Mouse (Mus musculus) left cerebral cortex, postnatal 14 days (tissue): ENCODE measurements around the gene Nelfe. TPM values are rescaled to one million over a fixed set of nuclear protein-coding genes. Genes with fewer than 3 reads are reported as not detected.
"Not testable (repeated sequence)": the region's sequence is repeated elsewhere in the genome, so short reads cannot be mapped to it uniquely, and the experiment has no call there.

Experiments
- DNase-seq, 2 experiments: peaks; one replicate each; pipeline ENCODE4 v3.0.0; 2021 to 2022; ENCODE audit warnings: low spot score in 2 of 2, mixed read lengths in 1 of 2
- intact Hi-C: fragments of 180-260 bp; cut with DNase I; formaldehyde crosslinking; loops from one replicate; pipeline ENCODE4 v1.15.1; 2025
- long read RNA-seq, 2 experiments: library from polyadenylated mRNA; stranded (forward); transcript quantifications; one replicate each; pipeline ENCODE4 v2.0.0; 2021
- total RNA-seq, 2 experiments: library from RNA; stranded (reverse); gene quantifications; 2 replicates each; pipeline ENCODE4 v1.2.3; 2021

Nelfe gene
- 10 to 100 TPM; 29.1 to 30.5 TPM for total RNA-seq
- long read RNA-seq, experiment 1, transcript Nelfe-204 (11 exons, 1,399 nt) = minor isoform, 10 of 34 reads
- long read RNA-seq, experiment 1, transcript Nelfe-202 (11 exons, 1,381 nt) = minor isoform, 8 of 34 reads
- long read RNA-seq, experiment 1, transcript Nelfe-201 (11 exons, 1,607 nt) = major isoform, 13 of 34 reads
- long read RNA-seq, experiment 1, partial matches to known transcripts = 1 of 34 reads
- long read RNA-seq, experiment 1, other reads (novel, unspliced or antisense) = 2 of 34 reads
- long read RNA-seq, experiment 2, transcript Nelfe-201 (11 exons, 1,607 nt) = major isoform, 6 of 18 reads
- long read RNA-seq, experiment 2, partial matches to known transcripts = 3 of 18 reads
- long read RNA-seq, experiment 2, other reads (novel, unspliced or antisense) = 2 of 18 reads

- intact Hi-C loops = loop anchor here (2.0 to 5.0 kb wide), 3 partner anchors 13 to 132 kb away; partner anchors contain the start of genes Dxo, Lsm2 and Stk19
- peak; percentile 98 for DNase-seq
Observed at GRCm38 (mm10) chr17:34849722-34850516, at the start of gene Nelfe, which contains the start of gene Skiv2l. Nelfe (plus strand) TSS chr17:34850391. Skiv2l (minus strand) TSS chr17:34850210.

GRCm38 (mm10) chr17:34800781-34801305 lies 49.3 kb upstream of the Nelfe start:
- intact Hi-C loops = loop anchor here (10.0 kb wide), 1 partner anchor 146 kb away; no protein-coding TSS in a partner anchor
- not testable (repeated sequence) for DNase-seq

- intact Hi-C loops = loop anchor here (10.0 kb wide), 1 partner anchor 148 kb away; no protein-coding TSS in a partner anchor
- not testable (repeated sequence) for DNase-seq
Observed at GRCm38 (mm10) chr17:34802756-34803155, 47.4 kb upstream of the Nelfe start.

- intact Hi-C loops = loop anchor here (10.0 kb wide), 1 partner anchor 149 kb away; no protein-coding TSS in a partner anchor
- DNase-seq = not testable (repeated sequence)
Observed at GRCm38 (mm10) chr17:34803367-34803766, 46.8 kb upstream of the Nelfe start.

GRCm38 (mm10) chr17:34804301-34804700 lies 45.9 kb upstream of the Nelfe start, which contains the start of gene Cyp21a1:
Cyp21a1 (minus strand) TSS chr17:34804561.
- not testable (repeated sequence) for DNase-seq
- intact Hi-C loops = loop anchor here (10.0 kb wide), 1 partner anchor 150 kb away; no protein-coding TSS in a partner anchor

- DNase-seq = no peak
- intact Hi-C loops = loop anchor here (10.0 kb wide), 1 partner anchor 150 kb away; no protein-coding TSS in a partner anchor
Observed at GRCm38 (mm10) chr17:34804871-34805562, 45.2 kb upstream of the Nelfe start.

GRCm38 (mm10) chr17:34807176-34807575 lies 43.0 kb upstream of the Nelfe start:
- DNase-seq = no peak
- intact Hi-C loops = loop anchor here (10.0 kb wide), 1 partner anchor 152 kb away; no protein-coding TSS in a partner anchor

- no peak for DNase-seq
- intact Hi-C loops = loop anchor here (10.0 kb wide), 1 partner anchor 154 kb away; no protein-coding TSS in a partner anchor
Observed at GRCm38 (mm10) chr17:34808599-34809205, 41.5 kb upstream of the Nelfe start.

- not testable (repeated sequence) for DNase-seq
- intact Hi-C loops = loop anchor here (5.0 kb wide), 1 partner anchor 78 kb away; no protein-coding TSS in a partner anchor
Observed at GRCm38 (mm10) chr17:34810411-34810810, 39.8 kb upstream of the Nelfe start.

GRCm38 (mm10) chr17:34810811-34811210 lies 39.4 kb upstream of the Nelfe start:
- not testable (repeated sequence) for DNase-seq
- intact Hi-C loops = loop anchor here (5.0 kb wide), 1 partner anchor 79 kb away; no protein-coding TSS in a partner anchor

GRCm38 (mm10) chr17:34811275-34811674 lies 38.9 kb upstream of the Nelfe start:
- no peak for DNase-seq
- intact Hi-C loops = loop anchor here (5.0 kb wide), 1 partner anchor 79 kb away; no protein-coding TSS in a partner anchor

GRCm38 (mm10) chr17:34813747-34814146 lies 36.4 kb upstream of the Nelfe start:
- intact Hi-C loops = loop anchor here (5.0 kb wide), 1 partner anchor 81 kb away; no protein-coding TSS in a partner anchor
- peak; percentile 32 to 49 for DNase-seq

GRCm38 (mm10) chr17:34814818-34815370 lies 35.3 kb upstream of the Nelfe start:
- intact Hi-C loops = loop anchor here (5.0 kb wide), 1 partner anchor 83 kb away; no protein-coding TSS in a partner anchor
- DNase-seq = no peak

- intact Hi-C loops = not testable (repeated sequence)
Observed at GRCm38 (mm10) chr17:34830776-34831175, 19.4 kb upstream of the Nelfe start.

GRCm38 (mm10) chr17:34836155-34836855 lies 13.9 kb upstream of the Nelfe start:
- intact Hi-C loops = loop anchor here (2.0 to 5.0 kb wide), 2 partner anchors 14 to 184 kb away; partner anchors contain the start of genes Nelfe and Skiv2l
- DNase-seq = no peak

More at GRCm38 (mm10) chr17:34830776-34831175, 19.4 kb upstream of the Nelfe start:
- DNase-seq = not testable (repeated sequence)

- DNase-seq = peak; percentile 98
- intact Hi-C loops = loop anchor here (2.0 to 5.0 kb wide), 2 partner anchors 14 to 185 kb away; partner anchors contain the start of genes Nelfe and Skiv2l
Observed at GRCm38 (mm10) chr17:34836856-34837221, 13.4 kb upstream of the Nelfe start, which contains the start of the genes Stk19 and Dxo. Stk19 (minus strand) TSS chr17:34836945. Dxo (plus strand) TSS chr17:34837019.
